Comparison of ENCODE assay signal across 14 mouse cellular contexts in the genomic region with DNA sequence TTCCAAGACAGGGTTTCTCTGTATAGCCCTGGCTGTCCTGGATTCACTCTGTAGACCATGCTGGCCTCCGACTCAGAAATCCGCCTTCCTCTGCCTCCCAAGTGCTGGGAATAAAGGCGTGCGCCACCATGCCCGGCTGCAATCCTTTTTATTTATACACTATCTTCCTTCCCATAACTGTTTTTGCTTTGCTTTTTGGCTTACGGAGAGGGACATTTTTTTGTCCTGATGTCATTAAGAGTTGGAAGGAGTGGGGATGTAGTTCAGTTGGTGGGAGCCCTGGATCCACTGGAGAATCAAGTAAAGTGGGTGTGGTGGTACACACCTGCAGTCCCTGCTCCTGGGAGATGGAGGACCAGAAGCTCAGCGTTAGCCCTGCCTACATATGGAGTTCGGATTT. TPM values are rescaled to one million over a fixed set of nuclear protein-coding genes. Genes with fewer than 3 reads are reported as not detected.
DNase-seq lines count a peak whose midpoint lies in the region; ATAC-seq and TF ChIP-seq lines count a peak whose summit lies in the region.
"Had no signal": no experiment of that assay in that cellular context is flagged by ENCODE, and none has a peak within 500 bp of the region (broad histone marks: within the 10 kb centered on the region; RNA-seq: fewer than 3 reads in every experiment).

No protein-coding gene starts in this region.

- WGBS in heart, adult 2 months: 41% methylated on average over 8 of the region's 8 CpGs
- WGBS in lung, embryonic 15.5 days: 48% methylated on average over 8 of the region's 8 CpGs
- 42% methylated on average over 8 of the region's 8 CpGs for WGBS in embryonic facial prominence, embryonic 15.5 days
- WGBS in limb, embryonic 15.5 days: 46% methylated on average over 8 of the region's 8 CpGs

- no peak for ATAC-seq in lung, embryonic 15.5 days (ENCODE audit: borderline replicate concordance, extremely low read depth, low FRiP score, low TSS enrichment)
- ATAC-seq in embryonic facial prominence, embryonic 15.5 days (ENCODE audit: insufficient number of reproducible peaks, low FRiP score, low TSS enrichment, low read depth): peak; percentile 49; the same call in 1 of the 2 replicates
- no peak for ATAC-seq in limb, embryonic 15.5 days (ENCODE audit: insufficient number of reproducible peaks, low FRiP score, low TSS enrichment, low read depth)
- ATAC-seq: CD4-positive, CD25-positive, alpha-beta regulatory T cell, adult 4 months had no signal

- H3K4me1 ChIP-seq in heart, adult 2 months (ENCODE audit: control insufficient read depth, insufficient read depth, low read length): peaks cover 15% of the 10 kb centered on the region
- peaks cover 29% of the 10 kb centered on the region for H3K4me1 ChIP-seq in lung, embryonic 15.5 days
- H3K4me1 ChIP-seq in embryonic facial prominence, embryonic 15.5 days: peaks cover 43% of the 10 kb centered on the region
- H3K4me1 ChIP-seq in limb, embryonic 15.5 days: peaks cover 36% of the 10 kb centered on the region

- TF ChIP-seq CTCF in heart, adult 2 months (IDR thresholded peaks at IDR 0.05): no peak

- H3K9ac ChIP-seq in heart, adult 2 months (ENCODE audit: low read depth, low read length): no peak overlapping the region
- no peak overlapping the region for H3K9ac ChIP-seq in lung, embryonic 15.5 days
- H3K9ac ChIP-seq in embryonic facial prominence, embryonic 15.5 days: no peak overlapping the region
- no peak overlapping the region for H3K9ac ChIP-seq in limb, embryonic 15.5 days
- H3K9ac ChIP-seq: hindbrain, embryonic 13.5 days; liver, embryonic 14.5 days had no signal

- no peaks in the 10 kb centered on the region for H3K27me3 ChIP-seq in heart, adult 2 months (ENCODE audit: control insufficient read depth, insufficient read depth, low read length)
- H3K27me3 ChIP-seq in lung, embryonic 15.5 days: no peaks in the 10 kb centered on the region
- no peaks in the 10 kb centered on the region for H3K27me3 ChIP-seq in embryonic facial prominence, embryonic 15.5 days
- no peaks in the 10 kb centered on the region for H3K27me3 ChIP-seq in limb, embryonic 15.5 days
- H3K27me3 ChIP-seq: hindbrain, embryonic 13.5 days had no signal

- DNase-seq in heart, adult 2 months: no peak
- no peak for DNase-seq in heart, adult 8-10 months (ENCODE audit: low spot score)
- no peak for DNase-seq in lung, adult 18-20 months
- DNase-seq in B cell, adult 2 months: no peak
- no peak for DNase-seq in thymus, postnatal 25 days
- DNase-seq: cerebellum, postnatal 36 days; right cerebral cortex, postnatal 25 days had no signal

- peaks cover 16% of the 10 kb centered on the region for H3K36me3 ChIP-seq in heart, adult 2 months (ENCODE audit: control insufficient read depth, insufficient read depth, low read length)
- no peaks in the 10 kb centered on the region for H3K36me3 ChIP-seq in lung, embryonic 15.5 days
- no peaks in the 10 kb centered on the region for H3K36me3 ChIP-seq in embryonic facial prominence, embryonic 15.5 days
- no peaks in the 10 kb centered on the region for H3K36me3 ChIP-seq in limb, embryonic 15.5 days

- no peak overlapping the region; the same call in 1 of the 2 replicates for H3K4me2 ChIP-seq in lung, embryonic 15.5 days
- peak overlapping the region; percentile 39 for H3K4me2 ChIP-seq in embryonic facial prominence, embryonic 15.5 days (replicated peaks)
- H3K4me2 ChIP-seq in limb, embryonic 15.5 days: 0 out of 2 replicates have a peak overlapping the region, but pooled peaks have one; percentile 28
- H3K4me2 ChIP-seq: hindbrain, embryonic 13.5 days had no signal

- peaks cover 7% of the 10 kb centered on the region for H3K79me2 ChIP-seq in heart, adult 2 months (replicated peaks; ENCODE audit: control insufficient read depth, insufficient read depth, low read length)

- TF ChIP-seq EP300 in heart, adult 2 months (IDR thresholded peaks at IDR 0.05; ENCODE audit: insufficient read depth, low read depth, low read length): no peak

- H3K9me3 ChIP-seq in lung, embryonic 15.5 days: no peaks in the 10 kb centered on the region
- no peaks in the 10 kb centered on the region for H3K9me3 ChIP-seq in embryonic facial prominence, embryonic 15.5 days (replicated peaks)
- H3K9me3 ChIP-seq in limb, embryonic 15.5 days: no peaks in the 10 kb centered on the region

- no peak overlapping the region for H3K4me3 ChIP-seq in heart, adult 2 months
- H3K4me3 ChIP-seq in lung, embryonic 15.5 days: no peak overlapping the region
- H3K4me3 ChIP-seq in embryonic facial prominence, embryonic 15.5 days (replicated peaks): no peak overlapping the region
- H3K4me3 ChIP-seq in limb, embryonic 15.5 days: no peak overlapping the region
- H3K4me3 ChIP-seq: erythroblast, embryonic 14.5 days; hindbrain, embryonic 13.5 days had no signal

- no peak for TF ChIP-seq POLR2A in heart, adult 2 months (IDR thresholded peaks at IDR 0.05; ENCODE audit: insufficient read depth, low read depth, low read length)

- intact Hi-C loops in heart, adult 2 months (cut with DNase I): no loop called here

- peak overlapping the region; percentile 53 for H3K27ac ChIP-seq in heart, adult 2 months
- H3K27ac ChIP-seq in lung, embryonic 15.5 days: peak overlapping the region; percentile 57
- peak overlapping the region; percentile 84 for H3K27ac ChIP-seq in embryonic facial prominence, embryonic 15.5 days (replicated peaks)
- H3K27ac ChIP-seq in limb, embryonic 15.5 days: peak overlapping the region; percentile 76
- H3K27ac ChIP-seq: hindbrain, embryonic 13.5 days; liver, embryonic 14.5 days had no signal

RNA-seq across cellular contexts. Expression of a gene that starts 6.7 kb away (rescaled TPM):
- 1 to 10 TPM; 6.5 to 6.7 TPM for total RNA-seq in heart, adult 2 months (2021)
- 5.0 and 8.0 TPM in 2 replicates for polyA plus RNA-seq in heart, adult 2 months (2012; rRNA removed)
- 1 to 10 TPM; 5.8 to 7.2 (median 6.1) TPM for total RNA-seq in heart, adult 8-10 months (2022)
- polyA plus RNA-seq in lung, embryonic 15.5 days (2015; fragmentation: Nextera tagmentation; extraction: Ambion mirVana): 6.2 and 6.3 TPM in 2 replicates
- polyA plus RNA-seq in embryonic facial prominence, embryonic 15.5 days (2015; fragmentation: Nextera tagmentation; extraction: Ambion mirVana): 8.0 and 8.2 TPM in 2 replicates
- polyA plus RNA-seq in limb, embryonic 15.5 days (2015; fragmentation: Nextera tagmentation; extraction: Ambion mirVana): 8.7 and 9.8 TPM in 2 replicates
